Mouse (Mus musculus) midbrain, embryonic 13.5 days (tissue): ENCODE measurements around the gene Kmt2b. TPM values are rescaled to one million over a fixed set of nuclear protein-coding genes. Genes with fewer than 3 reads are reported as not detected.

Source experiments
- ATAC-seq: fragments of 200-750 bp; cut with Nextera tagmentation; 2 replicates; pipeline ENCODE4 v1.8.0; 2017; ENCODE audit warnings: mild to moderate bottlenecking, moderate TSS enrichment, moderate library complexity
- H3K27ac ChIP-seq: fragments of 300-500 bp; sonication (generic); 2 replicates; pipeline ENCODE4 v1.5.1; 2015; ENCODE audit warnings: inconsistent platforms, mild to moderate bottlenecking, moderate library complexity
- H3K27me3 ChIP-seq: fragments of 300-500 bp; sonication (generic); 2 replicates; pipeline ENCODE4 v1.6.1; 2015; ENCODE audit warnings: mild to moderate bottlenecking, inconsistent platforms
- H3K36me3 ChIP-seq: fragments of 300-500 bp; sonication (generic); 2 replicates; pipeline ENCODE4 v1.6.1; 2015; ENCODE audit warnings: mild to moderate bottlenecking, inconsistent platforms
- H3K4me1 ChIP-seq: fragments of 300-500 bp; sonication (generic); replicated peaks from 2 replicates; pipeline ENCODE4 v1.6.1; 2015; ENCODE audit warnings: inconsistent platforms
- H3K4me2 ChIP-seq: fragments of 300-500 bp; sonication (generic); replicated peaks from 2 replicates; pipeline ENCODE4 v1.6.1; 2015; ENCODE audit warnings: moderate library complexity, mild to moderate bottlenecking, inconsistent platforms
- H3K4me3 ChIP-seq: fragments of 300-500 bp; sonication (generic); replicated peaks from 2 replicates; pipeline ENCODE4 v1.5.1; 2015; ENCODE audit warnings: mild to moderate bottlenecking, inconsistent platforms
- H3K9ac ChIP-seq: fragments of 300-500 bp; sonication (generic); replicated peaks from 2 replicates; pipeline ENCODE4 v1.6.1; 2015; ENCODE audit warnings: mild to moderate bottlenecking, inconsistent platforms
- H3K9me3 ChIP-seq: fragments of 300-500 bp; sonication (generic); 2 replicates; pipeline ENCODE4 v1.6.1; 2016; ENCODE audit warnings: mild to moderate bottlenecking, inconsistent platforms
- WGBS: fragments of 180-500 bp; shearing (Covaris S2); methylation state at CpG from one replicate; pipeline ENCODE4 v1.1.7; 2015; 5-methylcytosine and 5-hydroxymethylcytosine counted together
- polyA plus RNA-seq: library from polyadenylated mRNA; unstranded; fragments of >200 nt; fragmentation: Nextera tagmentation; extraction: Ambion mirVana; gene quantifications from 2 replicates; pipeline ENCODE4 v1.2.1, GENCODE M21; 2015

The Kmt2b gene
- polyA plus RNA-seq, 1 experiment from 2014 or later, result 12.9 TPM

GRCm38 (mm10) chr7:30614454-30614853, 25.9 kb upstream of the Kmt2b start:
- no peaks in the 10 kb centered on the region for H3K4me1 ChIP-seq
- H3K9me3 ChIP-seq, result no peaks in the 10 kb centered on the region
- no peak overlapping the region for H3K4me2 ChIP-seq
- no peaks in the 10 kb centered on the region for H3K27me3 ChIP-seq
- peaks cover 45% of the 10 kb centered on the region for H3K36me3 ChIP-seq
- H3K4me3 ChIP-seq, result no peak overlapping the region
- no peak overlapping the region for H3K27ac ChIP-seq
- WGBS, result 82% methylated on average over 2 of the region's 2 CpGs
- no peak for ATAC-seq
- H3K9ac ChIP-seq, result no peak overlapping the region

GRCm38 (mm10) chr7:30613529-30614112, 25.1 kb upstream of the Kmt2b start:
- Histone ChIP-seq H3K9ac (no peak overlapping the region), H3K4me3 (no peak overlapping the region), H3K4me1 (no peaks in the 10 kb centered on the region; the same call in 1 of the 2 replicates), H3K27me3 (no peaks in the 10 kb centered on the region), H3K36me3 (peaks cover 37% of the 10 kb centered on the region), H3K4me2 (no peak overlapping the region), H3K27ac (no peak overlapping the region), H3K9me3 (no peaks in the 10 kb centered on the region)
- ATAC-seq, result 0 out of 2 replicates have a peak, but pooled peaks have one; percentile 45
- WGBS, result 20% methylated on average over 14 of the region's 14 CpGs

DNA sequence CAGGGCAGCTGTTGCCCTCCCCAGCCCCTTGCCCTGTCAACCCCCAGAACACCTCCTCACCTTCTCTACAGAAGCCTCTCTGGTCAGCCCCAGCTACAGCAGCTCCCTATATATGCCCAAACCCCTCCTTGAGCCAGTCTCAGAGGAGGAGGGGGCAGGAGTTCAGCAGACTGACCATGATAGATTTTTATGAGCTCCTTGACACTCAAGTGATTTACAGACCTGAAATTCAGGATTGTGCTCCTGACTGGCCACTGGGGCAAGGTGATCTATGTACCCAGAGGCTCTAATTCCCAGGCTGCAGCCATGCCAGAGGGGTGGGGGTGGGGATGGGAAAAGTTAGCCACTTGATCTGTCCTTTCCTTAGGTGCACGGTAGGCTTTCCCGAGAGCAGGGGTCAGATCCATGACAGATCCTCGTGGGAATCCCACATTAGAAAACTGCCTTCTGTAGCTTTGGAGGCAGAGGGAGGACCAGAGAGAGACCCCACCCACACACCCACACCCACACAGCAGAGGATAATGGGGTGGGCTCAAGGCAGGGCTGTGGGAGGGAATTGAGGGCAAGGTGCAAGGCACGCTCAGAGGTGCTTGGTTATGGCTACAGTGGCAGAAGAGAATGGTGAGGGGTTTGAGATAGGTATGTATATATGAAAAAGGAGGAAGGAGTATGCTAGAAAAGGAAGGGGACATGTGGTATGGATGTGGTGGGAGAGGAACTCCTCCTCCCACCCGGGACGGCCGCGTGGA, 24.3 kb upstream of the Kmt2b start, which contains the start of gene Upk1a:
TSS of gene Upk1a (minus strand) at position 194 of the 749 bp plus-strand sequence.
- ATAC-seq, result 0 out of 2 replicates have a peak, but pooled peaks have one; percentile 10
- H3K9me3 ChIP-seq, result no peaks in the 10 kb centered on the region
- H3K4me2 ChIP-seq, result no peak within 1 kb of the TSS
- no peak within 1 kb of the TSS for H3K27ac ChIP-seq
- H3K36me3 ChIP-seq, result peaks cover 29% of the 10 kb centered on the region
- H3K27me3 ChIP-seq, result no peaks in the 10 kb centered on the region
- H3K4me1 ChIP-seq, result no peaks in the 10 kb centered on the region; the same call in 1 of the 2 replicates
- no peak within 1 kb of the TSS for H3K9ac ChIP-seq
- H3K4me3 ChIP-seq, result no peak within 1 kb of the TSS
- WGBS, result 79% methylated on average over 8 of the region's 8 CpGs

DNA sequence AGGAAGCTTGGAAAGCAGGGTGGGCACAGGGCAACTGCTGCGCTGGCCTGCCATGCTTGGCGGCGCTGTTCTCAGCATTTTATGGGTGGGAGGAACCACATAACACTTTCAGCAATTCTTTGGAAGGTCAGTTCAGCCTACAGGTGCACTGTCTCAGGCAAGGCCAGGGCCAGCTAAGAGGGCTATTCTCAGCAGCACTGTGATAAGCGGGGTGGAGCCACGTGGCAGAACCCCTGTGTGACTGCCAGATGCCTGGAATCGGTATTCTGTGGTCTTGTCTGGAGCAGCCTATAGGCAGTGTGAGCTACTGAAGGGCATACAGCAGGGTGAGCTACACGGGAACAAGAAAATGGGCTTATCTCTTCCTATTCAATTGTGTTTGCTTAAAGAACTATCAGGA, 21.5 kb upstream of the Kmt2b start:
- no peak overlapping the region for H3K27ac ChIP-seq
- H3K9me3 ChIP-seq, result no peaks in the 10 kb centered on the region
- H3K4me3 ChIP-seq, result no peak overlapping the region
- no peaks in the 10 kb centered on the region for H3K27me3 ChIP-seq
- H3K4me2 ChIP-seq, result no peak overlapping the region
- no peak for ATAC-seq
- H3K4me1 ChIP-seq, result no peaks in the 10 kb centered on the region; the same call in 1 of the 2 replicates
- peaks cover 1% of the 10 kb centered on the region; the same call in 1 of the 2 replicates for H3K36me3 ChIP-seq
- no peak overlapping the region for H3K9ac ChIP-seq
- WGBS, result 58% methylated on average over 7 of the region's 7 CpGs

DNA sequence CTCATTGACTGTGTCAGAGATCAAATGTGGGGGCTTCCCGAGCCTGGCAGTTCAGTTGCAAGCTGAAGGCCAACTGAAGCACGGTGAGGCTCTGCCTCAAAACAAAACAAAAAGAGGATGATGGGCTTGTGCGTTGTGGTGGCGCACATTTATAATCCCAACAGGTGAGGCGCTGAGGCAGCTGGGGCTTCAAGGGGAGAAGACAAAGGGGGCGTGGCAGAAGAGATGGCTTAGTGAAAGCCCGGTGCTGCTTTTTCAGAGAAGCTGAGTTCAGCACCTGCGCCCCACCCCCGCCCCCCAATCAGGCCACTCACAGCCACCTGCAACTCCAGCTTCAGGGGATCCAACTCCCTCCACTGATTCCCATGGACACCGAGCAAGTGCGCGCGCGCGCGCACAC, 19.9 kb upstream of the Kmt2b start:
- no peak overlapping the region for H3K4me2 ChIP-seq
- no peak for ATAC-seq
- H3K9ac ChIP-seq, result no peak overlapping the region; the same call in 1 of the 2 replicates
- H3K4me1 ChIP-seq, result no peaks in the 10 kb centered on the region; the same call in 1 of the 2 replicates
- H3K9me3 ChIP-seq, result no peaks in the 10 kb centered on the region
- H3K27me3 ChIP-seq, result no peaks in the 10 kb centered on the region
- WGBS, result 47% methylated on average over 15 of the region's 16 CpGs
- no peaks in the 10 kb centered on the region for H3K36me3 ChIP-seq
- no peak overlapping the region for H3K4me3 ChIP-seq
- H3K27ac ChIP-seq, result no peak overlapping the region

DNA sequence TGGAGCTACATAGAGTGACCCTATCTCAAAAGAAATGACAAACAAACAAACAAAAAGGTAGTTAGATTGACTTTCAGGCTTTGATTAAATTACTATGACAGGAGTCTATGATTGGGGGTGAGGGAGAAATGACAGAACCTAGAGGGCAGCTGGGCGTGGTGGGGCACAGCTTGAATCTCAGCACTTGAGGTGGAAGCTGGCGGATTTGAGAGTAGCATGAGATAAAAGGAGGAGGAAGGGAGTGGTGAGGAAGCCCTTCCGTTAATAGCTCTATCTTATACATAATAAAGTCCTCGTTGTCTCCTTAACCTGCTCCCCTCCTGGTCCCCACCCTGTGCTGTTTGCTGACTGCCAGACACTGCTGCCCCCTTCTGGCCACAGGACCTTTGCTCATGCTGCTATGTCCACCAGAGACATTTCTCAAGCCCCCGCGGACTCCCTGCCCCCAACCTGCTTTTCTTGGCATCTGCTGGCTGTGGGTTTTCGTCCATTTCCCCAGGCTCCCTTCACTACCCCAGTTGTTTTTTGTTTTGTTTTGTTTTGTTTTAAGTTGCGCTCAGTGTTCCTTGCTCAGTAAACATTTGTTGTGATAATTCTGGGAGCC, 19.3 kb upstream of the Kmt2b start:
- Histone ChIP-seq H3K4me1 (no peaks in the 10 kb centered on the region; the same call in 1 of the 2 replicates), H3K9ac (no peak overlapping the region; the same call in 1 of the 2 replicates), H3K9me3 (no peaks in the 10 kb centered on the region), H3K36me3 (no peaks in the 10 kb centered on the region), H3K4me2 (no peak overlapping the region), H3K27ac (no peak overlapping the region), H3K4me3 (no peak overlapping the region), H3K27me3 (no peaks in the 10 kb centered on the region)
- peak; percentile 55; the same call in 1 of the 2 replicates for ATAC-seq
- 33% methylated on average over 8 of the region's 8 CpGs for WGBS

- WGBS, result 91% methylated on average over 8 of the region's 8 CpGs
Measured at GRCm38 (mm10) chr7:30604944-30605343, 16.4 kb upstream of the Kmt2b start.

GRCm38 (mm10) chr7:30604424-30604823, 15.9 kb upstream of the Kmt2b start:
- Histone ChIP-seq H3K36me3 (no peaks in the 10 kb centered on the region), H3K27me3 (no peaks in the 10 kb centered on the region), H3K27ac (no peak overlapping the region), H3K4me2 (no peak overlapping the region), H3K4me1 (peaks cover 10% of the 10 kb centered on the region; the same call in 1 of the 2 replicates), H3K9me3 (no peaks in the 10 kb centered on the region), H3K4me3 (no peak overlapping the region), H3K9ac (no peak overlapping the region)
- ATAC-seq, result no peak
- whole genome bisulfite sequencing, result 64% methylated on average over 8 of the region's 8 CpGs

More at GRCm38 (mm10) chr7:30604944-30605343, 16.4 kb upstream of the Kmt2b start:
- Histone ChIP-seq H3K9me3 (no peaks in the 10 kb centered on the region), H3K4me3 (no peak overlapping the region), H3K27ac (no peak overlapping the region), H3K4me1 (peaks cover 6% of the 10 kb centered on the region; the same call in 1 of the 2 replicates), H3K36me3 (no peaks in the 10 kb centered on the region), H3K9ac (no peak overlapping the region), H3K4me2 (no peak overlapping the region), H3K27me3 (no peaks in the 10 kb centered on the region)
- ATAC-seq, result no peak

- H3K4me2 ChIP-seq, result no peak overlapping the region
- 62% methylated on average over 3 of the region's 3 CpGs for WGBS
Measured at GRCm38 (mm10) chr7:30602583-30602982, 14.1 kb upstream of the Kmt2b start.

DNA sequence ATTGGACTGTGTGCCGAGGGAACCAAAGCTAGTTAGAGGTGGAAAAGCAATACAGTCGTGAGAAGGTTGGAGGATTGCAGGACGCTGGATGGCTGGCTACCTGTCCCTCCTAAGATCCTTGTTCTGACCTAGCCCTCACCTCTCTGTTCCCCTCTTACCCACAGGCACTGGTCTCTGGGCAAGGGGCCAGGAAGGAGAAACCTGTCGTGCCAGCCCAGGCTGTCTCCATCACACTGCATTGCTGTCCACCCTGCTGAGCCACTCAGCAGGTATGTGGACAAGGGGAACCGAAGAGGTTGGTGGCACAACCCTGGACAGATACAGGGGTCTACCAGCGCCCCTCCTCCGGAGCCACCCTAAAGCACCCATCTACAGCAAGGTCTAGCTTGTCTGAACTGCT, 12.1 kb upstream of the Kmt2b start:
- Histone ChIP-seq H3K4me1 (peaks cover 10% of the 10 kb centered on the region; the same call in 1 of the 2 replicates), H3K4me3 (no peak overlapping the region), H3K36me3 (no peaks in the 10 kb centered on the region), H3K27me3 (no peaks in the 10 kb centered on the region), H3K27ac (no peak overlapping the region), H3K9me3 (no peaks in the 10 kb centered on the region), H3K4me2 (0 out of 2 replicates have a peak overlapping the region, but pooled peaks have one; percentile 35), H3K9ac (0 out of 2 replicates have a peak overlapping the region, but pooled peaks have one; percentile 23)
- ATAC-seq, result 0 out of 2 replicates have a peak, but pooled peaks have one; percentile 2
- 79% methylated on average over 7 of the region's 7 CpGs for WGBS

More at GRCm38 (mm10) chr7:30602583-30602982, 14.1 kb upstream of the Kmt2b start:
- Histone ChIP-seq H3K36me3 (no peaks in the 10 kb centered on the region), H3K4me3 (no peak overlapping the region), H3K27ac (no peak overlapping the region), H3K9me3 (no peaks in the 10 kb centered on the region), H3K27me3 (no peaks in the 10 kb centered on the region), H3K4me1 (peaks cover 10% of the 10 kb centered on the region; the same call in 1 of the 2 replicates), H3K9ac (no peak overlapping the region)
- no peak for ATAC-seq

DNA sequence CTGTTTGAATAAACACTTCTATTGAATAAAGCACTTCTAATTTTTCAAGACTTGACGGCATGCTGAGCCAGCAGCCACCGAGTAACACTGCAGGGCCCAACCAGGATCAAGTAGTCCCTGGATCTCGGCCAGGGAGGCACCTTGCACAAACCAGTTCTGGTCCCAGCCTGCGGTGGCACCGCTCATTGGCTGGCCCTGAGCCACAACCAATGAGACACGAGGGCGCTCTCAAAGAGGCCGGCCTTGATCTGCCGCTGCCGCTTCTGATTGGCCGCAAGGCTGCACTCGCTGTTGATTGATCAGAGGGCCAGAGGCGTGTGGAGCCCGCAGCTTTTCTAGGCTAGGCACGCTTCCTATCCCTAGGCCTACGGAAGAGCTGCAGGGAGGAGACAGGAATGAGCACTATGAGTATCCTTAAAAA, 11.4 kb upstream of the Kmt2b start:
- WGBS, result 2% methylated on average over 16 of the region's 16 CpGs
- ATAC-seq, result peak; percentile 99
- Histone ChIP-seq H3K9me3 (no peaks in the 10 kb centered on the region), H3K4me2 (peak overlapping the region; percentile 35), H3K36me3 (no peaks in the 10 kb centered on the region), H3K9ac (no peak overlapping the region), H3K27me3 (no peaks in the 10 kb centered on the region), H3K4me1 (peaks cover 10% of the 10 kb centered on the region; the same call in 1 of the 2 replicates), H3K27ac (no peak overlapping the region), H3K4me3 (0 out of 2 replicates have a peak overlapping the region, but pooled peaks have one; percentile 6)
